Mouse (Mus musculus) testis, adult 2 months (tissue): ENCODE data around the gene Gucy2e.

Source experiments
- CTCF ChIP-seq: fragments of 200-500 bp; IDR thresholded peaks from 2 replicates; pipeline ENCODE4 v1.5.1; 2012; ENCODE audit warnings: low read depth, mild to moderate bottlenecking, inconsistent platforms, low read length, moderate library complexity; ENCODE audit not compliant: control insufficient read depth, insufficient read depth, insufficient replicate concordance
- POLR2A ChIP-seq: fragments of 200-500 bp; IDR thresholded peaks from 2 replicates; pipeline ENCODE4 v1.6.1; 2012; ENCODE audit warnings: low read depth, mild to moderate bottlenecking, inconsistent platforms, low read length, moderate library complexity; ENCODE audit not compliant: control insufficient read depth

DNA sequence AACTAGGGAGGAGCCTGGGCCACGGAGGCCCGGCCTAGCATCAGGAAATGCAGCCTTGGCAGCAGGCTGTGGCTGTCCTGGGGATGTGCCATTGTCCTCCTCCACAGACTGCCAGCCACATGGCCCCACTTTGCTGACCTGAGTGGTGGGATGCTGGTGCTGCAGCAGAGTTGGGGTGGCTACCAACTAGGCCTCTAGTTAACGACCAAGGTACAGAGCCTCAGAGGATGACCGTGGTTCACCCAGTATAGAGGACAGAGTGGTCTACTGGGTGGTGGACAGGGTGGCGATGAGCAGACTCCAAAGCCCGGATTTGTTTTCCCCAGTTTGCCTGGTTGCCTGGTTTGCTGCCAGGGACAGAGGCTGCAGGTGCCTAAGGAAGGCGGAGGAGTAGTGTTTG lies 62.1 kb downstream of the Gucy2e start:
- TF ChIP-seq CTCF: no peak
- TF ChIP-seq POLR2A: no peak
